Mouse (Mus musculus) urinary bladder, adult 2 months (tissue): ENCODE results near the gene Thra. TPM values are rescaled to one million over a fixed set of nuclear protein-coding genes. Genes with fewer than 3 reads are reported as not detected.

Experiments
- DNase-seq: peaks from one replicate; pipeline ENCODE4 v3.0.0; 2022; ENCODE audit warnings: low spot score
- polyA plus RNA-seq: library from polyadenylated mRNA; depleted of rRNA; stranded (reverse); fragments of >200 nt; gene quantifications from 2 replicates; pipeline ENCODE4 v1.2.3, GENCODE M21; 2012

Thra gene
- polyA plus RNA-seq, 1 experiment = 62.2 TPM

- DNase-seq = no peak
These were observed 36.6 kb downstream of the Thra start for GRCm38 (mm10) chr11:98776843-98777590.

- DNase-seq = no peak
These were observed 37.5 kb downstream of the Thra start for GRCm38 (mm10) chr11:98777888-98778287.

- DNase-seq = no peak
These were observed 41.5 kb downstream of the Thra start for GRCm38 (mm10) chr11:98781851-98782512.

- DNase-seq = no peak
These were observed 42.3 kb downstream of the Thra start for GRCm38 (mm10) chr11:98782651-98783235.

- peak; percentile 96 for DNase-seq
These were observed 42.8 kb downstream of the Thra start for GRCm38 (mm10) chr11:98783236-98783696.

- no peak for DNase-seq
These were observed 43.7 kb downstream of the Thra start for GRCm38 (mm10) chr11:98784139-98784538.

GRCm38 (mm10) chr11:98785214-98785613 is 44.8 kb downstream of the Thra start:
- no peak for DNase-seq

GRCm38 (mm10) chr11:98785772-98786281 is 45.4 kb downstream of the Thra start:
- DNase-seq = no peak

GRCm38 (mm10) chr11:98786359-98787214 is 46.1 kb downstream of the Thra start:
- peak; percentile 86 for DNase-seq

- no peak for DNase-seq
These were observed 46.8 kb downstream of the Thra start for GRCm38 (mm10) chr11:98787229-98787628.

- DNase-seq = no peak
These were observed 47.3 kb downstream of the Thra start for GRCm38 (mm10) chr11:98787691-98788090.

- no peak for DNase-seq
These were observed 47.7 kb downstream of the Thra start for GRCm38 (mm10) chr11:98788139-98788538.

GRCm38 (mm10) chr11:98788550-98789218 is 48.2 kb downstream of the Thra start:
- DNase-seq = peak; percentile 62

GRCm38 (mm10) chr11:98789219-98789807 is 48.9 kb downstream of the Thra start:
- no peak for DNase-seq

- DNase-seq = no peak
These were observed 49.4 kb downstream of the Thra start for GRCm38 (mm10) chr11:98789824-98790223.

- DNase-seq = no peak
These were observed 50.3 kb downstream of the Thra start for GRCm38 (mm10) chr11:98790631-98791205.

GRCm38 (mm10) chr11:98791448-98791847 is 51.0 kb downstream of the Thra start:
- DNase-seq = no peak

GRCm38 (mm10) chr11:98792081-98792480 is 51.6 kb downstream of the Thra start:
- DNase-seq = no peak

GRCm38 (mm10) chr11:98794469-98795014 is 54.1 kb downstream of the Thra start:
- DNase-seq = peak; percentile 81
